Mouse (Mus musculus): ENCODE measurements at regions not wholly inside any gene's neighbourhood (a gene's known extent, or its start where the extent isn't known, plus 50 kb on each side); places are given as distances from the start of the nearest gene placed in this dataset.

DNA sequence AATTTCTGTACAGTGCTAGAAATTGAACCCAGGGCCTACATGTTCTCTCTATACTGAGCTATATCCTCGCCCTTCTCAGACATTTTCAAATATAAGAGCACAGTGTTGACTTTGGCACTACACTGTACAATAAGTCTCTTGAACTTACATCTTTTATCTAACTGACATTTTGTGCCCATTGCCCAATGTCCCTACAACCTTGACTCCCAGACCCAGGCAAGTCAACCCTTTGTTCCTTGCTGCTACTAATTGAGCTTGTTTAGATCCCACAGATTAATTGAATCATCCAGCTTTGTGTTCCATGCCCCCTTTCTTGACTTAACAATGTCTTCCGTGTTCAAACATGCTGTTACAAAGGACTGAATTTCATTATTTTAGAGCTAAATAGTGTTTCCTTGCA, 78.5 kb upstream of the Hand2 start:
- no peak overlapping the region for H3K4me3 ChIP-seq (replicated peaks; ENCODE audit: low read depth, low read length)
- H3K4me2 ChIP-seq (ENCODE audit: low read length) = no peak overlapping the region
- WGBS = 77% methylated on average over 2 of the region's 2 CpGs
- H3K9me3 ChIP-seq (ENCODE audit: control insufficient read depth, low read length) = no peaks in the 10 kb centered on the region
- DNase-seq (no peak), ATAC-seq (ENCODE audit: low FRiP score, low TSS enrichment) (no peak)
- H3K36me3 ChIP-seq (ENCODE audit: control insufficient read depth, insufficient read depth, low read length) = no peaks in the 10 kb centered on the region
- no peaks in the 10 kb centered on the region for H3K4me1 ChIP-seq (ENCODE audit: control insufficient read depth, insufficient read depth, low read length)
- no peak overlapping the region for H3K9ac ChIP-seq (replicated peaks; ENCODE audit: low read length)
- H3K27ac ChIP-seq (replicated peaks; ENCODE audit: low read depth, low read length) = no peak overlapping the region
- no peaks in the 10 kb centered on the region for H3K27me3 ChIP-seq (ENCODE audit: control insufficient read depth, insufficient read depth, low read length)

DNA sequence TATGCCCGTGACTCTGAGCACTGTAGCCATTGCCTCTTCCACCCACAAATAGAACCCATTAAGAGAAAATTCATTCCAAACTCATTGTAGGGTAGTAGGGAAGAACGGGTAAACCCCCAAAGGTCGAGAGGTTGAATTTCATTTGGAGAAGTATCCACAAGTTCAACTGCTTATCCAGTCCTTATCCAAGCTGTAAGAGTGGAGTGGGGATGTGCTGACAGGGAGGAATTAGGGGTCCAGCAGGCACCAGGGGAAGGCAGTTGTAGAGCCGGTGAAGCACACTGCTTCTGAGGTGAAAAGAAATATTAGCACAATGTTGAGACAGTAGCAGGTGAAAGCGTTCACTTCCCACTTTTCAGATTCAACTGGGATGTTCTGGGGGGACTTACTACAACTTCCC, 71.7 kb upstream of the Hand2 start:
- no peak for DNase-seq
- Histone ChIP-seq H3K36me3 (ENCODE audit: control insufficient read depth, insufficient read depth, low read length) (no peaks in the 10 kb centered on the region), H3K4me1 (ENCODE audit: control insufficient read depth, insufficient read depth, low read length) (no peaks in the 10 kb centered on the region), H3K27ac (replicated peaks; ENCODE audit: low read depth, low read length) (no peak overlapping the region), H3K9me3 (ENCODE audit: control insufficient read depth, low read length) (no peaks in the 10 kb centered on the region), H3K4me3 (replicated peaks; ENCODE audit: low read depth, low read length) (no peak overlapping the region), H3K9ac (replicated peaks; ENCODE audit: low read length) (no peak overlapping the region), H3K4me2 (ENCODE audit: low read length) (no peak overlapping the region), H3K27me3 (ENCODE audit: control insufficient read depth, insufficient read depth, low read length) (no peaks in the 10 kb centered on the region)
- no peak for ATAC-seq (ENCODE audit: low FRiP score, low TSS enrichment)
- 84% methylated on average over 5 of the region's 5 CpGs for WGBS

Measured in midbrain, embryonic 14.5 days (tissue).